Mouse (Mus musculus) C2C12 (cell line): ENCODE data around the gene Gabrd. TPM values are rescaled to one million over a fixed set of nuclear protein-coding genes. Genes with fewer than 3 reads are reported as not detected.

Experiments used
- H3K27me3 ChIP-seq: one replicate; pipeline ENCODE4 v1.6.1; 2011; ENCODE audit not compliant: control insufficient read depth, insufficient read depth, insufficient read length
- H3K36me3 ChIP-seq: one replicate; pipeline ENCODE4 v1.6.1; 2011; ENCODE audit not compliant: control insufficient read depth, insufficient read depth
- H3K4me3 ChIP-seq: one replicate; pipeline ENCODE4 v1.5.1; 2011; ENCODE audit warnings: mild to moderate bottlenecking, control low read depth; ENCODE audit not compliant: poor library complexity, insufficient read depth, severe bottlenecking
- H3K79me2 ChIP-seq: one replicate; pipeline ENCODE4 v1.6.1; 2011; ENCODE audit not compliant: control insufficient read depth, insufficient read depth
- H3K79me3 ChIP-seq: one replicate; pipeline ENCODE4 v1.6.1; 2011; ENCODE audit warnings: low read depth, control low read depth
- H3ac ChIP-seq: one replicate; pipeline ENCODE3; 2011; ENCODE audit warnings: low read depth; ENCODE audit not compliant: control insufficient read depth, insufficient read length
- CEBPB ChIP-seq: IDR thresholded peaks from one replicate; pipeline ENCODE4 v1.6.1; 2011; ENCODE audit warnings: low read depth, mild to moderate bottlenecking, control low read depth, moderate library complexity
- CTCF ChIP-seq: IDR thresholded peaks from one replicate; pipeline ENCODE4 v1.5.1; 2011; ENCODE audit not compliant: control insufficient read depth, insufficient read depth, insufficient read length
- FOSL1 ChIP-seq: IDR thresholded peaks from one replicate; pipeline ENCODE4 v1.8.0; 2011; ENCODE audit warnings: mild to moderate bottlenecking, low read length; ENCODE audit not compliant: poor library complexity, insufficient read depth, severe bottlenecking
- MAX ChIP-seq: IDR thresholded peaks from one replicate; pipeline ENCODE4 v1.6.1; 2011; ENCODE audit warnings: mild to moderate bottlenecking, control low read depth
- MYOD1 ChIP-seq: IDR thresholded peaks from one replicate; pipeline ENCODE4 v1.6.1; 2011; ENCODE audit warnings: low read depth; ENCODE audit not compliant: control insufficient read depth, insufficient read length
- MYOG ChIP-seq: IDR thresholded peaks from one replicate; pipeline ENCODE4 v1.6.1; 2011; ENCODE audit not compliant: control insufficient read depth, insufficient read length; ENCODE audit errors: extremely low read depth
- USF1 ChIP-seq: IDR thresholded peaks from one replicate; pipeline ENCODE4 v1.6.1; 2011; ENCODE audit warnings: low read depth, mild to moderate bottlenecking, control low read depth, moderate library complexity
- polyA plus RNA-seq: library from polyadenylated mRNA; unstranded; fragments of >200 nt; fragmentation: generic; extraction: Trizol; gene quantifications from one replicate; pipeline ENCODE4 v1.2.1, GENCODE M21; 2012; ENCODE audit warnings: missing spikeins

The Gabrd gene
- polyA plus RNA-seq, 1 experiment = not detected

DNA sequence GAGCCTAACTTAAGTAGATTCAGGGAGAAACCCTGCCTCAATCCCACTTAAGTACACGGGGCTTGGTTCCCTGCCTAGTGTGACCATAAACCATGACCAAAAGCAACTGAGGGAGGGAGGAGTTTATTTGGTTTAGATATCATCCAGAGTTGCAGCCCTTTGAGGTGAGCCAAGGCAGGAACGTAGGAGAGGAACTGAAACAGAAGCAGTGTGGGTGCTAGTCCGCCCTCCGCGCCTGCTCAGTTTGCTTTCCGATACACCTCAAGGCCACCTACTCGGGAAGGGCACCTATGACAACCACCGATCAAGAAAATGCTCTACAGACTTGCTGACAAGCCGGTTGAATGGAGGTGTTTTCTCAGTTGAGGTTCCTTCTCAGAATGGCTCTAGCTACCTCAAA lies 30.2 kb downstream of the Gabrd start:
- no peak for TF ChIP-seq MYOD1
- TF ChIP-seq CTCF = no peak
- TF ChIP-seq CEBPB = no peak
- no peak for TF ChIP-seq MAX
- no peak for TF ChIP-seq MYOG
- TF ChIP-seq FOSL1 = no peak
- no peak for TF ChIP-seq USF1
- H3K79me2 ChIP-seq = no peaks in the 10 kb centered on the region
- no peaks in the 10 kb centered on the region for H3K36me3 ChIP-seq
- no peaks in the 10 kb centered on the region for H3K79me3 ChIP-seq
- H3K27me3 ChIP-seq = peaks cover 81% of the 10 kb centered on the region
- H3K4me3 ChIP-seq = no peak overlapping the region
- no peak overlapping the region for H3ac ChIP-seq

DNA sequence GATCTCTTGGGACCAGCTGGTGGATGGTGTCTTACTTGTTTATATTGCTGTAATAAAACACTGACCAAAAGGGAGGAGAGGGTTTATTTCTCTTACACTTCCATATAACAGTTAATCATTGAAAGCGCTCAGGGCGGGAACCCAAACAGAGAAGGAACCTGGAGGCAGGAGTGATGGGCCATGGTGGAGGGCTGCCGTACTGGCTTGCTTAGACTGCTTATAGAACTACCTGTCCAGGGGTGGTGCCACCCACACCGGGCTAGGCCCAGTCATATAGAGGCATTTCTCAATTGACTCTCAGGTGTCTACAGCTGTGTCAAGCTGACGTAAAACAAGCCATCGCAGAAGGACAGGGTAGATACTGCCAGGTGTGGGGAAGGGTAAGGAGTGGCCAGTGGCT lies 31.1 kb downstream of the Gabrd start:
- TF ChIP-seq USF1 (no peak), MYOG (no peak), CEBPB (no peak), MAX (no peak), MYOD1 (no peak), CTCF (no peak), FOSL1 (no peak)
- no peaks in the 10 kb centered on the region for H3K79me3 ChIP-seq
- no peak overlapping the region for H3ac ChIP-seq
- no peaks in the 10 kb centered on the region for H3K36me3 ChIP-seq
- H3K27me3 ChIP-seq = peaks cover 83% of the 10 kb centered on the region
- no peaks in the 10 kb centered on the region for H3K79me2 ChIP-seq
- no peak overlapping the region for H3K4me3 ChIP-seq

DNA sequence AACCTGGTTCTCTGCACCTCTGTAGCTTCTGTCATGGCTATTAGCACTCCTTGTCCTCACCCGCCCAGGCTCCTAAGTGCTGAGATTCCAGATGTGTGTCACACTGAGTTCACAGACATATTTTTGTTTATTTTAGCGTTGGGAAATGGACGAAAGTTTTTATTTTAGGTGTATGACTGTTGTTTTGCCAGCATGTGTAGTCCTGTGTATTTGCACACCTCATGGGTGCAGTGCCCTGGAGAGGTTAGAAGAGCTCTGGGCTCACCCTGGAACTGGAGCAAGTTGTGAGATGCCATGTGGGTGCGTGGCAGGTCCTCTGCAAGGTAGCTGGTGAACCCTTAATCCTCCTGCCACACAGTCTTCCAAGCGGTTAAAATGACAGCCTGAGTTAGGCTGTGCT lies 35.5 kb downstream of the Gabrd start:
- no peak for TF ChIP-seq MAX
- TF ChIP-seq MYOG = no peak
- no peak for TF ChIP-seq CTCF
- no peak for TF ChIP-seq USF1
- TF ChIP-seq CEBPB = no peak
- TF ChIP-seq MYOD1 = no peak
- TF ChIP-seq FOSL1 = no peak
- Histone ChIP-seq H3K79me3 (no peaks in the 10 kb centered on the region), H3K36me3 (no peaks in the 10 kb centered on the region), H3K4me3 (no peak overlapping the region), H3K27me3 (peaks cover 88% of the 10 kb centered on the region), H3K79me2 (no peaks in the 10 kb centered on the region), H3ac (no peak overlapping the region)

DNA sequence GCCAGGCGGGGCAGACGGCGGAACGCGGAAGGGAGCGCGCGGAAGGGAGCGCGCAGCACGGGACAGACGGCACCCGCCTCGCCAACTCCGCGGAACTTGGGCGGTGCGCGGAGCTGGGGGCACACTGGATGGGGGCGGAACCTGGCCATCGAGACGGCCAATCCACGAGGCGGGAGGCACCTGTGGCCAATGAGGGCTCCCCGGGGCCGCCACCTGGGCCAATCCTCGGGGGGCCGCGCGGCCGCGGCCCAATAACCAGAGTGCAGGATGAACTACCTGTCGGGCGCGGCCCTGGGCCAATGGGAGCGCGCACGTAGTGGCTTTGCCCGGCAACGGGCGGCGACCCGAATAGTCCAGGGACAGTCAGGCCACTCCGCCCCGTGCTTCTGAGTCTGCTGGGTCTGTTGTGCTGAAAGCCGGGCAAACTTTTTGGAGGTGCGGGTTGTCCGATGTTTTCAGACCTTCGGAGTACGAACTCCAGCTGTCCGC lies 36.6 kb downstream of the Gabrd start, which contains the start of gene Prkcz:
Gene Prkcz, minus strand, starts transcription at position 59 of the 489 bp plus-strand sequence.
- Histone ChIP-seq H3K27me3 (peaks cover 81% of the 10 kb centered on the region), H3K4me3 (no peak within 1 kb of the TSS), H3K79me2 (no peaks in the 10 kb centered on the region), H3K36me3 (no peaks in the 10 kb centered on the region), H3ac (no peak within 1 kb of the TSS), H3K79me3 (no peaks in the 10 kb centered on the region)
- TF ChIP-seq MYOG = no peak
- TF ChIP-seq MAX = no peak
- no peak for TF ChIP-seq CTCF
- no peak for TF ChIP-seq FOSL1
- no peak for TF ChIP-seq MYOD1
- no peak for TF ChIP-seq CEBPB
- TF ChIP-seq USF1 = no peak

DNA sequence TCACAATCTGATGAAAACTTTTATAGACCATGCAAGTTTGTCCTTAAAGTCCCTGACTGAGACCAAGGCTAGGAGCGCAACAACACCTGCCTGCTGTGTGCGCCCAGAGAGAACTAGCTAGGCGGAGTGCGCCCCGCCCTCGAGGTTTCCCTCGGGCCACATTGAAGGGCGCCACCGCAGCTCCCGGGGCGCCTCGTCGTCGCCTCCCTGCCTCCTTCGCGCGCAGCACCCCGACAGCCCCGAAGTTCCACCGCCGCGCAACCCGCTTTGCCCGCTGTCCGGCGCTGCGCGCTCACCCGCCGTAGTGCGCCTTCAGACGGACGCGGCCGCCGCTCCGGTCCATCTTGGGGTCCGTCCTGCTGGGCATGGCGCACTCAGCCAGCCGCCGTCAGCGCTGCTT lies 37.1 kb downstream of the Gabrd start:
- H3K4me3 ChIP-seq = no peak overlapping the region
- H3ac ChIP-seq = no peak overlapping the region
- H3K79me2 ChIP-seq = no peaks in the 10 kb centered on the region
- TF ChIP-seq FOSL1 = no peak
- TF ChIP-seq CEBPB = no peak
- no peak for TF ChIP-seq CTCF
- no peak for TF ChIP-seq MYOD1
- peaks cover 78% of the 10 kb centered on the region for H3K27me3 ChIP-seq
- H3K79me3 ChIP-seq = no peaks in the 10 kb centered on the region
- H3K36me3 ChIP-seq = no peaks in the 10 kb centered on the region
